Mouse (Mus musculus): ENCODE results near the gene Parp6.

DNA sequence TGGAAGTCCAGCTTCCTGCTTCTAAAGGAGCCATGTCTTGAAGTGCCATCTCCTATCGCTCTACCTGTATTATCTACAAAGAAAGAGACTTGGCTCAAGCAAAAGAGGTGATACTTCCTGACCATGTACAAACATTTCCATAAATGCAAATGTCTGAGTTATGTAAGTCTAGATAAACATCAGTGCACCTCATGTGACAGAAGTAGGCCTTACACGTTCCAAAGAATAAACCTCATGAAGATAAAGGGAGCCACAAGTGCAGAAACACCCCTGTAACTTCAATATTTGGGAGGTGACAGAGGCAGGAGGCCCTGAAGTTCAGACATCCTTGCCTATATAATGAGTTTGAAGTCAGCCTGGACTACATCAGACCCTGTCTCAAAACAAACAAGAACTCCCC is 45.2 kb upstream of the Parp6 start:
- TF ChIP-seq POLR2A (IDR thresholded peaks at IDR 0.05; ENCODE audit: control insufficient read depth in 1 of 2, insufficient read depth in 1 of 2, low read depth in 1 of 2, low read length in 2 of 2, poor library complexity in 1 of 2) (no peak), MAFK (IDR thresholded peaks at IDR 0.05; ENCODE audit: borderline replicate concordance, low read depth, low read length) (no peak), CTCF (IDR thresholded peaks at IDR 0.05 in 2 of 3, conservative IDR thresholded peaks at IDR 0.05 in 1 of 3; ENCODE audit: control insufficient read depth in 1 of 3, insufficient read depth in 1 of 3, low read depth in 2 of 3, low read length in 3 of 3, poor library complexity in 1 of 3, severe bottlenecking in 1 of 3) (no peak), POLR2AphosphoS5 (IDR thresholded peaks at IDR 0.05; ENCODE audit: borderline replicate concordance, low read depth, low read length) (no peak), USF1 (IDR thresholded peaks at IDR 0.05; ENCODE audit: low read depth, low read length) (peak; percentile 65), EP300 (IDR thresholded peaks at IDR 0.05; ENCODE audit: low read depth in 1 of 2, low read length in 2 of 2) (no peak), ETS1 (IDR thresholded peaks at IDR 0.05; ENCODE audit: low read depth, low read length) (no peak), GATA1 (IDR thresholded peaks at IDR 0.05; ENCODE audit: low read depth, low read length) (peak; percentile 24; the same call in 1 of the 2 replicates), RCOR1 (IDR thresholded peaks at IDR 0.05; ENCODE audit: low read depth, low read length) (no peak), SMC3 (IDR thresholded peaks at IDR 0.05; ENCODE audit: low read depth, low read length) (no peak), UBTF (IDR thresholded peaks at IDR 0.05; ENCODE audit: borderline replicate concordance, insufficient read depth, low read depth, low read length) (no peak)

Data from MEL (cell line).